Mouse (Mus musculus) midbrain, embryonic 14.5 days (tissue): Measurements from ENCODE around the gene Ankrd36. TPM values are rescaled to one million over a fixed set of nuclear protein-coding genes. Genes with fewer than 3 reads are reported as not detected.

ENCODE experiments used
- polyA plus RNA-seq: library from polyadenylated mRNA; unstranded; fragments of >200 nt; fragmentation: Nextera tagmentation; extraction: Ambion mirVana; gene quantifications from 2 replicates; pipeline ENCODE4 v1.2.1, GENCODE M21; 2014

Ankrd36 gene
- polyA plus RNA-seq, 1 experiment from 2014 or later, result not detected

Other genes with a start within 250 kb of the Ankrd36 start
- 7.2 and 7.8 TPM in 2 replicates for gene Znrf3, start 124.8 kb upstream of the Ankrd36 start, polyA plus RNA-seq
- gene Xbp1, start 49.0 kb upstream of the Ankrd36 start, polyA plus RNA-seq, result 130 and 138 TPM in 2 replicates
- gene Ccdc117, start 27.5 kb upstream of the Ankrd36 start, polyA plus RNA-seq, result 9.2 and 14.8 TPM in 2 replicates
- gene Mrps24, start 146.0 kb downstream of the Ankrd36 start, polyA plus RNA-seq, result 180 and 218 TPM in 2 replicates
- 21.5 and 23.9 TPM in 2 replicates for gene Urgcp, start 192.7 kb downstream of the Ankrd36 start, polyA plus RNA-seq
- gene Dbnl, start 218.8 kb downstream of the Ankrd36 start, polyA plus RNA-seq, result 145 and 148 TPM in 2 replicates
- gene Pgam2, start 234.0 kb downstream of the Ankrd36 start, polyA plus RNA-seq, result 2.1 and 2.3 TPM in 2 replicates